Mouse (Mus musculus): ENCODE measurements around the gene Tiam2.
"Not testable (repeated sequence)": the region's sequence is repeated elsewhere in the genome, so short reads cannot be mapped to it uniquely, and the experiment has no call there.

The Tiam2 gene

DNA sequence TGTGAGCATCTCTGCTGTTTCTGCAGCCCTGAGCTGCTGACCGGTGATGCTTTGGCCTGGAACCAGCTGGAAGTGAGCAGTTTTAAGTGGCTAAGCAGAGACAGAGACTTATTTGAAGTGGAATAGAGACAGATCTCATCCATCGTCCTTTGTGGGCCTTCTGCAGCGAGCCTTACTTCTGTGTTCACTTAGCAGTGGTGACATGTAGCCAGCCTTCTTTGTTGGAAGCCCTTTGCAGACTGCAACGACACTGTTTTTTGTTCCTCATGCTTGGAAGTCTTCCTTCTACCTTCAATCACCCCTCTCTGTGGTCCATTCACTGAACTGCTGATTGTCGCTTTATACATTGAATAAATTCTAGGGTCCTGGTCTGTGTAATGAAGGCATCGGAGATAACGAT, 18.5 kb downstream of the Tiam2 start:
- no peak for DNase-seq

DNA sequence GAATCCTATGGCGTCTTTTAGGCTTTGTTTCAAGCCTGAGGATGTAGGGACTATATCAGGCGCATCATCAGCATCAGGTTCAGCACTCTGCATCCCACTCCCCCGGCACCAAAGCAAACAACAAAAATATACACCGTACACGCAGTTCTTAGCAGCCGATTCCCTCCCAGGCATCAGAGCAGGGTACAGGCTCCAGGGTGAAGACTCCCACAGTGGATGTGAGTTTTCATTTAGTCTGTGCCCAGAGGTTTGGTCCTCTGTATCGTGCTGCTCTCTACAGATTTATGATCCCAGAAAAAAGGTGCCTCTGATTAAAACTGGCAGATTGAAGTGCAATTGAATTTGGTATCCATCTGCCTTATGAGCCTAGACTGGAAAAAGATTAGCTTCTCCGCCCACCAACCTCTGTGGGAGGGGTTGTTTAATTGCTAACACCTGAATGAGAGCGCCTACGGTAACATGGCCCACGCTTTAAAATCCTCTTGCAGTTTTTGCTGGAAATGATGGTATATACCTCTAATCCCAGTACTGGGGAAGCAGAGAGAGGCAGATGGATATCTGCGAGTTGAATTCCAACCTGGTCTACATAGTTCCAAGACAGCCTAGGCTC, 19.0 kb downstream of the Tiam2 start:
- DNase-seq, result no peak

DNA sequence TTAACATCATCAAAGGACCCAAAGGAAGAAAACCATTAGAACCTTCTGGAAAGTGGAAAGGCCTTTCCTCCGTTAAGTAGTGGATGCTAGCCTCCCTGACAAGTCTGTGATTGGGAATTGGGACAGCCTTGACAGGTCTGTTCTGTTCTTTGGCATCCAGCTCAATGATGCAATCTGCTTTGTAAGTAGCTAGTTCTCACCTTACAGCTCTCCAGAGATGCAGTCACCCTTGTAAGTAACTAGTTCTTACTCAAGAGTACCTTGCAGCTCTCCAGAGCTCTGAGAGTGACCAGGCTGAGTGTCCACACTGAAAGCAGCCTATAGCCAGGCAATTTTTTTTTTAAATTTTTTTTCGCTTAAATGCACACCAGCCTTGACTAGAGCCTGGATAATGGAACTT, 21.4 kb downstream of the Tiam2 start:
- no peak for DNase-seq

DNA sequence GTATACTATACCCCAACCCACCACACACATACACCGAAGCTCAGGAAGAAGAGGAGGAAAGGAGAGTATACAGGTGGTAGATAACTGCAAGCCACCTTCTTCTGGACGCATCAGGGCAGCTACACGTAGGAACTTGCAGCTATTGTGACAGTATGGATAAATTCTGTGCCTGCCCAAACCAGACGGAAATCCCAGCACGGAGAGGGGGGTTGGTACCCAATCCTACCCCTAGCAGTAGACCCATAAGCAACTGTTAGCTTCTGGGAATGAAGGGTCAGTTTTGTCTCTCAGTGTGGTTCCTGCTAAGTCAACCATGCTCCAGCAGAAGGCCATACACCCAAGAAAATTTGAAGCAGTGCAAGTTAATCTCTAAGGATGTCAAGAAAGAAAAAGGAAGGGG, 23.0 kb downstream of the Tiam2 start:
- no peak for DNase-seq

DNA sequence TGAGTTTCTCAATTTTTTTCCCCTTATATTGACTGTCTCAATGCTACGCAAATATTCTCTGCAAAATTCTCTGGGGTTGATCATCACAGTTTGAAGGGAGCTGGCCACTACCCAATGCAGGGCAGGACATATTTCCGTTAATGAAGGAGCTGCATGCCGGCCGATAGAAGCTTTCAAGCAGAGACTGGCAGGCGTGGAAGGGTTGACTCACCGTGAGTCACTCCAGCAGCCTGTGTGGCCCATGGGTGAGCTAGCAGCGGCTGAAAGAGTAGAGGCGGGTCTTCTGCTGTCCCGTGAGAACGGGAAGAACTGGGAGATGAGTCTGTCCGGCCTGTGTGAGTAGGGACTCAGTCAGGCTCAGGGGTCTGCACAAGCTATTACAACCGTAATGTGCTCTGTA, 23.6 kb downstream of the Tiam2 start:
- DNase-seq, result peak; percentile 34 to 58

DNA sequence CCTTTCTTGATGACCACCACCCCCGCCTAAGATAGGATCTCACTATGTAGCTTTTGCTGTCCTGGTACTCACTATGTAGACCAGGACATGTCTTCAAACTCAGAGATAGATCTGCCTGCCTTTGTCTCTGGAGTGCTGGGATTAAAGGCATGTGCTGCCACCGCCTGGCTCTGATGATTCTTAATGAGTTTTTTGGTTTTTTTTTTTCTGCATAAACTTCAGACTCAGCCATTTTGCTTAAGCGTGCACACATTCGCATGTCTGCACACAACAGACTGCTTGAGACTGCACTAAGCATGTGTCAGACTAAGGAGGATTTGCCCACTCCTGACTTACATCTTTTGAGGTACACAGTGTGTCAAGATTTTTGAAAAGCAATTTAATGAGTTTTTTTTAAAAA, 24.0 kb downstream of the Tiam2 start:
- peak in 1 of 2 experiments; percentile 30 for DNase-seq

DNA sequence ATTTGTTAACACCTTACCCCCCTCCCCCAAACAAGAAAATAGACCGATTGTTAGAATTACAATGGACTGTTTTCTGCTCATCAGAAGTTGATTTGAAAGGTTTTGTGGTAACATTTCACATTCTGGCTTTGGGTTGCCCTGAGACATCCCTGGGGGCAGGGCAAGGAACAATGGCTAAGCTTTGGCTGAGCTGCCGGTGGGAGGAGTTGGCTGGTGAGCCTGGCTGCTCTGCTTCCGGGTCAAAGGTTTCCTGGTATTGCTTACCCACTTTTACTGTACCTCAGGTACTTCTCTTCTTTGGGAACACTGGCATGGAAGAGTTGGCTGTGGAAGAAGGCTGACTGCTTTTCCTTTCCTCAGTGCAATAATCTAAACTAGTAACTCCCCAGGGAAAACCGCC, 25.3 kb downstream of the Tiam2 start:
- no peak for DNase-seq

DNA sequence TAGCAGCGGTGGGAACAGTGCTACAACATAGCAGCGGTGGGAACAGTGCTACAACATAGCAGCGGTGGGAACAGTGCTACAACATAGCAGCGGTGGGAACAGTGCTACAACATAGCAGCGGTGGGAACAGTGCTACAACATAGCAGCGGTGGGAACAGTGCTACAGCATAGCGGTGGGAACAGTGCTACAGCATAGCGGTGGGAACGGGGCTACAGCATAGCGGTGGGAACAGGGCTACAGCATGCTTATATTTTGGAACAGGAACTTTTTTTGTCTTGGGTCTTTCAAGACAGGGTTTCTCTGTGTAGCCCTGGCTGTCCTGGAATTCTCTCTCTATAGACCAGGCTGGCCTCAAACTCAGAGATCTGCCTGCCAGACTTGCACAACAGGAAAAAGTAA, 26.8 kb downstream of the Tiam2 start:
- not testable (repeated sequence) for DNase-seq

DNA sequence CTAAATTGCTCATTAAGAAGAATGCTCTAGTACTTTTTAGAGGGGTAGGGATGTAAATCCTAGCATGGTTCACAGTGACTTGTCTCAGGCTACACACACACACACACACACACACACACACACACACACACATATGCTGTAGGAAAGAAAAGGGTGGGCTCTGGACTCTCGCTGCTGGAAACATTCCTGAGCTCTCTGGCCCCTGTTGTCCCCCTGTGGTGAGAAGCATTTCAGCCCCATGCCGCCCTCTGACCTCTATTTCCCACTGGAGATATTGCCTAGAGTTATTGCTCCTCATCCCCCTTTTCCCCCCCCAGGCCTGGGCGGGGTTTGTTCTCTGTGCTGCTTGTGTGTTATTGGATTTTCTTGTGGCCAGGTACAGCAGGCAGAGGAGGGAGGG, 28.5 kb downstream of the Tiam2 start:
- DNase-seq, result no peak

DNA sequence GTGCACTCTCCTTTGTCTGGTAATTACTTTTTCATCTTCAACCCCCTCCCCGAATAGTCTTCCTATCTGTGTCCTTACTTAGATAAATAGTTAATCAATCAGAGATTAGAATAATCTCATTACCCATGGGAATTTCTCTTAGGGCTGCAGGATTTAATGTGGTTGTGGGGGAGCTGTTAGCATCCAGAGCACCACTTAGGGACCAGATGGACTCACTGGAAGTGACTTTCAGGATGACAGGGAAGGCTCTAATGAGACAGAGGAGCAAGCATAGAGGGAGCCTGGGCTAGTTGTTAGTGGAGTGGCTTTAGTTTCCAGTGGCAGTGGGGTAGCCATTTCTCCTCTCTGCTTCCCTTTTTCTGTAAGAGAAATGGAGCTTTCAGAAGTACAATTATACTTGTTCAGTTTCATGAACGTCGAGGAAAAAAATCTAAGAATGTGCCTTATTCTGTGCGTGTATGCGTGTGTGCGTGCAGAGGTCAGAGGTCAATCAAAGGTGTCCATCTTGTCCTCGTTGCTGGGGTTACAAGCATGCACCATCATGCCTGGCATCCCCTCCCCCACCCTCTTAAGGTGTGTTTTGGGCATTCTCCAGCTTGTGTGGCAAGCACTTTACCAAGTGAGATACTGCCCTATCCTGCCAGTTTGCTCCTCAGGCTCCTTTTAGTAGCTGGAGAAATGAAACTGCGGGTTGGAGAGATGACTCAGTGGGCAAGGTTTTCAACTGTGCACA, 30.4 kb downstream of the Tiam2 start:
- DNase-seq, result no peak

DNA sequence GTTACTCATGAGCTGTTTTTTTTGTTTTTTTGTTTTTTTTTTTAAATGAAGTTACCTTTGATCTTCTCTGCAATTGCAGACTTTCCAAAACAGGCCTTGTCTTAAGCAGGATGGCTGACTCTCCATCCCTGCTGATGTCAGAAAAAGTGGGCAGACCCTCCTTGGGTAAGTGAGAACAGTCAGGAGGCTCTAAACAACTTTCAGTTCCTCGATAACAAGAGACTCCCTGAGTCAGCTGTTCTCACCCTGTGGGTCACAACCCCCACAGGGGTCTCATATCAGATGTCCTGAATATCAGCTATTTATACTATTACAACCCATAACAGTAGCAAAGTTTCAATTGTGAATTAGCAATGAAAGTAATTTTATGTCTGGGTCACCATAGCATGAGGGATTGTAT, 33.9 kb downstream of the Tiam2 start:
- DNase-seq, result no peak

DNA sequence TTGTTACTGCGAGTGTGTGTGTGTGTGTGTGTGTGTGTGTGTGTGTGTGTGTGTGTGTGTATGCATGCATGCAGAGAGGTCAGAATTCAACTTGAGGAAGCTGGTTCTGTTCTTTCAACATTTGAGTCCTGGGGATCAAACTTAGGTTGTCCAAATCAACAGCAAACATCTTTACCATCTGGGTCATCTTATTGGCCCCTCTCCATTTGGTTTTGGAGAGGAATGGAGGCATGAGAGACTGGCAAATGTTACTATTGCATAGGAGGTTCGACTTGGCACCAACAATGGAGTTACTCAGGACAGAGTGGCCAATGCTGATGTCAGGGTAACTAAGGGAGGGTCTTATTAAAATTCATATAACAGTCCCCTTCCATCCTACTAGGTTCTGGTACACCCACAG, 35.4 kb downstream of the Tiam2 start:
- DNase-seq, result no peak

DNA sequence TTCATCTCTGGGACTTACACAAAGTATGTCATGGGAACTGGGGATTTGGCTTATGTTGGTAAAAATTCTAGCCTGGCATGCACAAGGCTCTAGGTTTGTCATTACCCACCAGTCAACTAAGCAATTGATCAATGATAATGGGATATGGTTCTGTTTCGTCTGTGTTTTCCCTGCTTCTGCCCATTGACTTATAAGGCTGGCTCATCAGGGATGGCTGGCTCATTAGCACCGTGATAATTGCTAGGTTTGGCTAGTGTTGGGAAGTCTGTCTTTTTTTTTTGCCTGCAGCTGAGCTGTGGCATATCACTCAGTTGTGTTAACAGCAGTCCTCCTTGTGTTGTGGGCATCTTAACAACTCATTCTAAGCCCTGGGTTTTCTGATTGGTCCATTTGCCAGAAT, 36.8 kb downstream of the Tiam2 start:
- no peak for DNase-seq

DNA sequence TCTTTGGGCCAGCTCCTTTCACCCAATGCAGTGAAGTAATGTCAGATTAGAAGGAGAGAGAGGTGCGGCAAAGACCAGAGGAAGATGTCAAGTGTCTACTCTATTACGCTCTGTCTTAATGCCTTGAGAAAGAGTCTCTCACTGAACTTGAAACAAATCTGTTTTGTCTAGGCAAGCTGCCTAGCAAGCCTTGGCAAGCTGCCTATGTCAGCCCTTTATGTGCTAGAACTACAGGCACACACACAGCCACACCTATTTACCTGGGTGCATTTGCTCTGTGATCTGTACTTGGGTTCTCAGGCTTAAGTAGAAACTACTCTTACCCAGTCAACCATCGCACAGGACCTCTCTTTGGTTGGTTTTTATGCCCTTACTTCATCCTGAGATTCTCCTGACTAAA, 40.4 kb downstream of the Tiam2 start:
- peak; percentile 30 to 65 for DNase-seq

DNA sequence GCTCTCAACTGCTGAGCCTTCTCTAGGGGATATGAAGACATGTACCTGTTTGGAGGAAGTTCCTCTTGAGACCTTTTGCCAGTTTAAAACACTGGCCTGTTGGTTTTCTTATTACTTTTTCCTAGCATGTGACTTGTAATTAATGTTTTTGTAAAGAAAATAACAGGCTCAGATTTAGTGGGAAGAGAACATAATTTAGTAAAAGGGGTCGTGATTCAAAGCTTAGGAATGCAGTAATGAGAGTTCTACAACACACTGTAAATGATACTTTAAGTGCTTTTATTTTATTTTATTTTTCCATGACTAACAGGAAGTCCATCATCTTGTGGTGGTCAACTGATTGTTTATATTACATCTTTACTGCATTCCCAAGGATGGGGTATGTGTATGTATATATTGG, 42.0 kb downstream of the Tiam2 start:
- DNase-seq, result no peak

DNA sequence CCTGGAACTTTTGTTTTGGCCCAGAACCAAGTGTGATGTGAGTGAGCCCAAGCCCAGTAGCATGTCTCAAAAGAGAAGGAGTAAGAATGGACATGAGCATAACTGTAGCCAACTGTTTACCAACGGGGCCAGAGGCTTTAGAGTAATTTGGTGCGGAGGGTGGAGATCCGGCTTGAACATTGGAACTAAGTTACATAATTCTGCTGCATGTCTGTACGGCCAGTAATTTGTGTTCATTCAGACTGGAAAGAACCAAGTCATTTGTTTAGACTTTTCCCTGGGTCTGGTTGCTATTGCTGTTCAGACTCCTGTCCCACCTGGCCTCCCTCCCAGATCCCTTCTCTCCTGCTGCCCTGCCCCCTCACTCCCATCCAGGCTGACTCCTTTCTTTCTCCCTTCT, 43.3 kb downstream of the Tiam2 start:
- DNase-seq, result peak in 1 of 2 experiments; percentile 18

DNA sequence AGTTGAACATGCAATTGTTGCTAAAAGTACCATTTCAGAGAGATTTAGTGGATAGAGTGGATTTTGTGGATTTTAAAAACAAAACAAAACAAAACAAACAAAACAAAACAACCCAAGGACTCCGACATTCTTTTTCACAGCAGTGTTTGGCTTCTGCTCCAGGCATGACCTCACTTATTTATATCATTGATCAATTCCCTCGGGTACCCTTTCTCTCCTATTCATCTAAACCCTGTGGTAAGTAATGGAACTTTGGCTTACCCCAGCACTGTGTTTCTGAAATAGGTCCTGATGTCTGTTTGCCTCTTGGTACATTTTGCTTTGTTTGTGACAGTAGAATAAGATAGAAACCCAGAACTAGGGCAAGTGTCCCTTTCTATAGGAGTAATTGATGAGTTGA, 52.2 kb downstream of the Tiam2 start:
- DNase-seq, result no peak

DNA sequence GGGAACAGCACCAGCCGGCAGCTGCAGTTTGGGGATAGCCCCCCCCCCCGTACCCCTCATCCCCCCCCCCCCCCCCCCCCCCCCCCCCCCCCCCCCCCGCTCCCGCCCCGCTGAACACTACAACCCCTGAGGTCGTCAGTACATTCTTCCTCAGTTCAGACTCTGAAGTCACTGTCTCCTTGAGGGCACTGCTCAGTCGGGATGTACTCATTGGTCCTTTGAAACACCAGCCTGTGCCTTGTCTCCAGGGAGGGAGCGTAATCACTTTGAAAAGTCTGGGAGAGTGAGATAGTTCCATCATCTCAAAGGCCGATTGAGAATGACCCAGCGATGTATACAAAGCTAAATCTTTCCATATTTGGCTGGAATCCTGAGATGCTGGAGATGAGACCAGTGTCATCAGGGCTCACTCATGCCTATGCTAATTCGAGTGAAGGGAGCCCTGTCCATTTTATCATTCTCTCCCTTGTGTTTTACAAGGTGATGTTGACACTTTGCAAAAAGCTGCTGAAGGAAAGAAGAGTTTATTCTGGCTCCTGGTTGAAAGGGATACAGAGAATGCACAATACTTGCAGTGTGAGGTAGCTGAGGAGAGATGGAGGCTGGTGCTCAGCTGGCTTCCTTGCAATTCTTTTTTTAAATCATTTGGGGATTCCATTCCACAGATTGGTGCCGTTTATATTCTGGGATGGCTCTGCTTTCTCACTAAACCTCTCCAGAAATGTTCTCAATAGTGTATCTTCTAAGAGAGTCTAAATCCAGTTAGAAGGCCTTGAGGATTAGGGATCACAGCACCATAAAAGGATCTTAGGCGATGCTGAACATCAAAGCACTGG, 53.6 kb downstream of the Tiam2 start:
- DNase-seq, result no peak

DNA sequence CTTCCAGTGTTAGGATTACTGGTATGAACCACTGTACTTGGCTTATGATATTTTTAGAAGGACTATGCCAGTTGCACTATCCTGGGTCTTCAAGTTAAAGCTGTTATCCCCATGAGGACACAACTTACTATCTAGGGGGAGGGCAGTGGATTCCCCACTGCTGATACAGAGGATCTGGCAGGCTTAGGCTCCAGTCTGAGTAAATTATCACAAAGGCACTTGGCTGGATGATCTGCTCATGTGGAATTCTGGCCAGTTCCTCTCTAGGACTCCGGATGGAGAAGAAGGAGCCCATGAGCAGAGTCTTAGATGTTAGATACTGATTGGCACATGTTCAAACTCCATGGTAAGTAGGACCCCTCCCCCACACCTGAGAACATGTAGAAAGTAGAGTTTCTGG, 59.0 kb downstream of the Tiam2 start:
- no peak for DNase-seq

DNA sequence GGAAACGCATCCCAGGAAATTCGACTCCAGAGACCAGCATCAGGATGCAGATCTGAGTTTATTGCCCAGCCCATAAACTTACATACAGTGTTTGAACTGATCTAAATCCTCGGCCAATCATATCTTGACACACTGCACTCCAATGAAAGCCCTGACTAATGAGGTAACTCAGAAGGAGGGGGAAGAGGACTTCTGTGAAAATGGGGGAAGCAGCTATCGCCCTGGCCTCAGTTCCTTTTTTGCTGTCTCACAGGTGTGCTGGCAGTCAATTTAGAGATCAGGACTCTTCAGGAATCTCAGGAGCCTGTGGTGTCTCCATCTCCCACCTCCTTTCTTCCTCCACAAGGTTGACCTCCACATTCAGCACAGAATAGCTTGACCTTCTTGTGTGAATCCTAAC, 61.4 kb downstream of the Tiam2 start:
- no peak for DNase-seq

DNA sequence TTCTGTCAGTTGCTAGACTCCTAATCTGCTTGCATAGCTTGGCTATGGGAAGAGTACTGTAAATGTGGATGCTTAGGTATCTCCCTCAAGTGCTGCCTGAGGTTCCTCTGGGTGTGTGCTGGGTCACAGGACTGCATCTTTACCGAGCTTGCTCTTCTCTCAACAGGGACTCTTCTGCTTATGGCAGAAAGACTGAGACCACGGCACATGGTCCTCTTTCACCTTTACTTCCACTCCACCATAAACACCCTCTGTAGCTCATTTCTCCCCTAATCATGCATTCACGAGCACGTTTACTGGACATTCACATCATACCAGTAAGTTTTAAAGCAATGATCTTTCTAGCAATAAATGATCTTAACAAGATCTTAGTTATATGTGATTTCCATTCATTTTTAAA, 63.4 kb downstream of the Tiam2 start:
- DNase-seq, result no peak

DNA sequence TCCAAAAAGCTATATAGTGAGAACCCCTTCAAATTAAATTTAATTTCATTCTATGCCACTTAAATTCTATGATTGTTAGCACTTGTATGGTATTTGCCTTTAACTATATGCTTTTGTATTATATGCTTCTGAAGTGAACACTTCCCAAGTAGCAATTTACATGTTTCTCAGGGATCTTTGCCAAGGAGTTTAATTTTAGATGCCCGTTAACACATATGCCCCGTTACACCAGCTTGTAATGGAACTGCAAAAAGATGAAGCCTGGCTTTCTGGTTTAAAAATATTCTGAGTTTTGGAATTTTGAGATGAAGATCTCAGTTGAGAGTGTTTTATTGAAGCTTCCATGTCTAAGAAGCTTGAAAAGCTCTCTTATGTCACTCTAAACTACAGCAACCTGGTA, 67.6 kb downstream of the Tiam2 start:
- DNase-seq, result no peak

DNA sequence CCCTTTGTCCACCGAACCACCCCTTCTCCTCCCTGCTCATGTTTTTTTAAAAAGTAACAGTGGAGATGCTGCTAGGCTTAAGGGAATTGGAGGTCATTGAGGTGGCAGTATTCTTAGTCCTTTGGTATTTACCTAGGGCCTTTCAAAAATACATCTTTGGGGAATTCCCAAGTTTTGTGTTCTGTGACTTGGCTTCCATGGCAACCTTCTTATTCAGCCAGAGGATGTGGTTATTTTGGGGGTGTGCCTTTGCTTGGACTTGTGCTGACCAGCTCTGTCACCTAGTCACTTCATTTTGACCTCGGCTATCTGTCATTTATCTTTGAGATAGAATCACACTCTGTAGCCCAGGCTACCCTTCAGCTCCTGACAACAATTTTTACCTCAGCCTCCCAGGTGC, 68.6 kb downstream of the Tiam2 start:
- DNase-seq, result no peak

DNA sequence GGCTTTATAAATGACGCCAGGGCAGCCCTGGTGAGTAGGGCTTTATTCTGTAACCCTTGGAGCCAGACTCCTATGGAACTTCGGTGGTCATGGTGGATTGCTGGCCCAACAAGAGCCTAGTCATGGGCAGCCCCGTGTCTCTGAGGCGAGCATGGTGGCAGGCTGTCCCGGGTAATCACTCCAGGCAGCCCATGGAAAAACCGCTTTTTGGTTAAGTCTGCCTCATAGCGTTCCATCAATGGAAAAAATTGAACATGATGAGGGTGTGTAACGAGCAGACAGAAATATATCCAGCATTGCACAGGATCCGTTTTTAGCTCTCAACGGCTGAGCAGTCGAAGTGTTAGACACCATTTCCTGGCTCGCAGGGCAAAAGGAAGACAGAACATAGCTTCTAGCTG, 70.5 kb downstream of the Tiam2 start:
- DNase-seq, result no peak

Measured in cerebellum, postnatal 25 days (tissue).